Mouse (Mus musculus): ENCODE data around the gene Ulk2.
"Not testable (repeated sequence)": the region's sequence is repeated elsewhere in the genome, so short reads cannot be mapped to it uniquely, and the experiment has no call there.

The Ulk2 gene

DNA sequence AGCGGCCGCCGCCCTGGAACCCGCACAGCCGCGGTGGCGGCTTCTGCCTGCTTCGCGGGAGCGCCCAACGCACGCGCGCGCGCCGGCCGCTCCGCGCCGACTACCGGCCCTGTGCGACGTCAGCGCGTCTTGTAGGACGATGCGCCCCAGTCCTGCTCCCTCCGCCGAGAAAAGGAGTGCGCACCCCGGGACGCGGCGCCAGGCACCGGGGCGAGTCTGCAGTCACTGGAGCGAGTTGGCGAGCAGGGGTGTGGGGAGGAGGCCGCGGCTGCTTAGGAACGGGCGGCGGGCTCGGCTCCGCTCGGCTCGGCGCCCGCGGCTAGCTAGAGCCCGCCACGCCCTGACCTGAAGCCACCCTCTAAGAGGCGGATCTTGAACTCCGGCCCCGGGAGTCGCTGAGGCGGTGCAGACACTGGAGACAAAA is at the start of gene Ulk2:
Ulk2 (minus strand) TSS at position 86 of the 424 bp plus-strand sequence.
- peak; percentile 86 for DNase-seq (ENCODE audit: low read depth, low spot score)

GRCm38 (mm10) chr11:61882183-61882582 is 27.3 kb upstream of the Ulk2 start:
- DNase-seq (ENCODE audit: low read depth, low spot score), result peak; percentile 16

GRCm38 (mm10) chr11:61879921-61880320 is 25.0 kb upstream of the Ulk2 start:
- no peak for DNase-seq (ENCODE audit: low read depth, low spot score)

- DNase-seq (ENCODE audit: low read depth, low spot score), result no peak
Observed at GRCm38 (mm10) chr11:61871881-61872280, 17.0 kb upstream of the Ulk2 start.

DNA sequence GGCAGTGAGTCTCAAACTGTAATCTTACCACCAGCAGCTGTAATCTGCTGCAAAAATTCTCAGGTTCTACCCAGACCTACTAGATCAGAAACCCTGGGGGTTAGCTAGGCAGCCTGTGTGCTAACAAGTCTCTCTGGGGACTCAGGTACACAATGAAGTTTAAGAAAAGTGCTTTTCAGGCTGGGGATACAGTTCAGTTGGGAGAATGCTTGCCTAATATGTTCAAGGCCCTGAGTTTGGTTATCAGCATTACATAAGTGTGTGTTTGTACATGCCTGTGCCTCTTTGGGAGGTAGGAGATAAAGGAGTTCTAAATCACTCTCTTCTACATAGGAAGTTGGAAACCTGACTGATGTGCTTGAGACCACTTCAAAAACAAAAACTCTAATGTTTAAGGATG is 12.0 kb upstream of the Ulk2 start:
- no peak for DNase-seq (ENCODE audit: low read depth, low spot score)

DNA sequence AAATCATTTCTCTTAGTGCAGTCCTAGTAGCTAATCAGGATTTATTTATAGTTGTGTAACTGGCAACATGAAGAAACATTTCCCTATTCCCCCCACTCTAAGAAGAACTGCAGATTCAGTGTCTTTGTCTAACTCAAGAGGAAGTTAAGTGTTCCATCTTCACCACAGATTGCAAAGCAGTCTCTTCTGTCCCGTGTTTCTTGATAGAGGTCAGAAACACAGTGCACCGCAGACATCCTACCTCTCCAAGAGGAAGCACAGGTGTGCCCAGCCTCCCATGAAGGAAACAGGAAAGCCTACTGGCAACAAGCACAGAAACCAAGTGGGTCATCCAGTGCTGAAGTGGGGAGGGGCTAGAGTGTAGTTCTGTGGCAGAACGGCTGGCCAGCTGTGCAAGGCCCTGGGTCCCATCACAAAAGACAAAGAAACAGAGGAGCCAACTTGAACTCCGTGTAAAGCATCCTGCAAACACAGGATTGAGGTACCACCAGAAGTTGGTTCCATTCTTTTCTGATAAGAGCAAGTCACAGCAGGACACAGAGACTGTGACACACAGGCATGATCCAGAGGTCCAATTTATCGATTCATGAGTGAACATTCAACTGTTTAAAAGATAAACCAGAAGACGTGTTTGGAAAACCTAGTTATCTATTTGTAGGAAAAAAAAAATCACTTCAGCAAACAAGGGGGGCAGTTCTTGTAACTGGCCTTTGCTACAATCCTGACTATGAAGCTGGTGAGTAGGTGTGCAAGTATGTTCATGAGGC is 7.1 kb upstream of the Ulk2 start:
- no peak for DNase-seq (ENCODE audit: low read depth, low spot score)

DNA sequence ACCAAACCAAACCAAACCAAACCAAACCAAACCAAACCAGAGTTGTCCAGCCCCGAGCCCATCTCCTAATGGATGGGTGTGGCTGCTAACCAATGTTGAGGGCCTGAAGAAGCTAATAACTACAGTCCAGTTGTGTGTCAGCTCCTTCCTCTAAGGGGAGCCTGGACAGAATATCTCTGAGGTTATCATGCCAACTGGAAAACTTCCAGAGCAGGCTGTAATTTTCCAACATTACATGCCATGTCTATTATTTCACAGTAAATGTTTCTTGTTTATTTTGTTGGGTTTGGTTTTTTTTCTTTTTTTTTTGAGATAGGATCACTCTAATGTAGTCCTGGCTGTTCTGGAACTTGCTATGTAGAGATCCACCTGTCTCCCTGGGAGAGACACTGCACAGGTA is 4.4 kb upstream of the Ulk2 start:
- DNase-seq (ENCODE audit: low read depth, low spot score), result no peak

GRCm38 (mm10) chr11:61855539-61855938 is 666 bp upstream of the Ulk2 start:
- no peak for DNase-seq (ENCODE audit: low read depth, low spot score)

- peak; percentile 68 for DNase-seq (ENCODE audit: low read depth, low spot score)
Observed at GRCm38 (mm10) chr11:61854211-61854987, 474 bp downstream of the Ulk2 start.

GRCm38 (mm10) chr11:61853659-61854058 is 1.2 kb downstream of the Ulk2 start:
- DNase-seq (ENCODE audit: low read depth, low spot score), result no peak

- no peak for DNase-seq (ENCODE audit: low read depth, low spot score)
Observed at GRCm38 (mm10) chr11:61852916-61853315, 2.0 kb downstream of the Ulk2 start.

GRCm38 (mm10) chr11:61851195-61851594 is 3.7 kb downstream of the Ulk2 start:
- DNase-seq (ENCODE audit: low read depth, low spot score), result no peak

GRCm38 (mm10) chr11:61840663-61841062 is 14.2 kb downstream of the Ulk2 start:
- not testable (repeated sequence) for DNase-seq (ENCODE audit: low read depth, low spot score)

DNA sequence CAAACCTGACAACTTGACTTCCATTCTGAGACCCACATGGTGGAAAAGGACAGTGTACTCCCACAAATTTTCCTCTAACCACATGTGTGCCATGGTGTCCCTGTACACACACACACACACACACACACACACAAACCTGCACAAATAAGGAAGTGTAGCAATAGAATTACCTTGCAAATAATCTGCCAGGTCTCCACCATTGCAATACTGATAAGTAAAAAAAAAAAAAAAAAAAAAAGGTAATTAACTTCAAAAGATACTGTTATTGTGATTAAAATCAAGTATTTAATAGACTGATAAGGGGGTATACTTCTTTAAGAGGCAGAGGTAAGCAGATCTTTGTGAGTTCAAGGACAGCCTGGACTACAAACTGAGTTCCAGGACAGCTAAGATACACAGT is 14.9 kb downstream of the Ulk2 start:
- DNase-seq (ENCODE audit: low read depth, low spot score), result no peak

DNA sequence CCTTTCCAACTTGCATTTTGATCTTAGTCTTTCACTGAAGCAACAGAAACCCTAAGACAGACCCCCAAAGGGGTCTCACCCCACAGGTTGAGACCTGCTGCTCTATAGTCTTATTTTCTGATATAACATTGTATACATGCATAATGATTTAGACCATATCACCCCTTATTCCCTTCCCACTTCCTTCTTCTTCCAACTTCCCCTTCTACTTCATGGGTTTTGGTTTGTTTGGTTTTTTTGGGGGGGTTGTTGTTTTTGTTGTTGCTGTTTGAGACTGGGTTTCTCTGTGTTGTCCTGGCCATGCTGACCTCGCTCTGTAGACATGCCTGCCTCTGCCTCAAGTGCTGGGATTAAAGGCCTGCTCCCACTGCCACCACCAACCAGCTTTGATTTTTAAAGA is 15.7 kb downstream of the Ulk2 start:
- DNase-seq (ENCODE audit: low read depth, low spot score), result no peak

GRCm38 (mm10) chr11:61809793-61810192 is 45.1 kb downstream of the Ulk2 start:
- DNase-seq (ENCODE audit: low read depth, low spot score), result peak; percentile 2

GRCm38 (mm10) chr11:61808551-61809117 is 46.2 kb downstream of the Ulk2 start:
- DNase-seq (ENCODE audit: low read depth, low spot score), result no peak

DNA sequence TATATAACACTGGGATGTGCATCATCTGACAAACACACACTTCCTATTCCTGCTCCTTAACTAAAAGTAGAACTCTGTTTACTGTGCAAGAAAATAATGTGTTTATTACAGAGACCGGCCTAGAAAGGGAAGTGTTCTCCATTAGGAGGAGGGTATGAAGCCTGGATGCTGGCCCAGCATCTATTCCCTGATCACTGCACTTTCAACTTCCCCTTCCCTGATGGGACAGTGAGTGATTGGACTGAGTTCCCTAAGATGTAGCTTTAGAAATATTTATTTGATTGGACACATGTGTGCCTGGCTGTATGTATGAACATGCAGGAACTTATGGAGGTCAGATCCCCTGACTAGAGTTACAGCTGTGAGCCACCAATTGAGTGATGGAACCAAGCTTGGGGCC is 61.4 kb downstream of the Ulk2 start:
- DNase-seq (ENCODE audit: low read depth, low spot score), result no peak

DNA sequence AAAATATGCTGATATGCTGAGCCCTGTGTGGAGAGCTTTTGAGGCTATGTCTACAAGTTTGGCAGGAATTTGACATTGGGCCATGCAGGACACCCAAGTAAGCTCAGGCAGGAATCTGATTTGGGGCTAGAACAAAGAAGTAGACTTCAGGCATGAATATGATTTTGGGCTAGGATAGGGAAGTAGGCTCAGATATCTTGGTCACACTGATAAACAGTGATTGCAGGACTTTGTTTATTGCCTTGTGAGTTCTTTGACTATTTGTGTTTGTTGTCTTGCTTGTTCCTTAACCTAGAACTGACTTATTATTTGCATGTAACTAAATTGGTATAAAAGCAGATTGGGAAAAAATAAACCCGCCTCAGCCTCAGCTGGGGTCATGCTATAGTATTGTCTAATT is 66.3 kb downstream of the Ulk2 start:
- no peak for DNase-seq (ENCODE audit: low read depth, low spot score)

DNA sequence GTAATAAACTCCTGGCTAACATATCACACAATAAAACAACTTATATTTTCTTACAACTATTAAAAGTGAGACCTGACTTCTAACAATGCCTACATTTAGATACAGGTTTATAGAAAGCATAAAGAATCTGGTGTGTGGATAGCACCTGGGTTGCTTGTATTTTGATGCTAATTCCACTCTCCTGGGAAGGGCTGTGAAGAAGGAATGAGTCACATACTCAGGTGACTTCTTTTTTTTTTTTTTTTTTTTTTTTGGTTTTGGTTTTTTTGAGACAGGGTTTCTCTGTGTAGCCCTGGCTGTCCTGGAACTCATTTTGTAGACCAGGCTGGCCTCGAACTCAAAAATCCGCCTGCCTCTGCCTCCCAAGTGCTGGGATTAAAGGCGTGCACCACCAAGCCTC is 72.3 kb downstream of the Ulk2 start:
- not testable (repeated sequence) for DNase-seq (ENCODE audit: low read depth, low spot score)

- DNase-seq (ENCODE audit: low read depth, low spot score), result no peak
Observed at GRCm38 (mm10) chr11:61774551-61775149, 80.2 kb downstream of the Ulk2 start.

Measured in forelimb bud, embryonic 11.5 days (tissue).